Mouse (Mus musculus) heart, adult 8-10 months (tissue): Measurements from ENCODE around the gene Alox12. TPM values are rescaled to one million over a fixed set of nuclear protein-coding genes. Genes with fewer than 3 reads are reported as not detected.

Source experiments
- DNase-seq: peaks from one replicate; pipeline ENCODE4 v3.0.0; 2022; ENCODE audit warnings: low spot score
- microRNA-seq: library from miRNA; unstranded; fragments of <30 nt; microRNA quantifications from one replicate; pipeline ENCODE4 v1.2.0, GENCODE M21; 2022
- total RNA-seq, 4 experiments: library from RNA; stranded (reverse); gene quantifications; 2 replicates each; pipeline ENCODE4 v1.2.4; 2022

Gene Alox12
- total RNA-seq, 4 experiments from 2014 or later = 2.6 to 4.0 (median 3.1) TPM

GRCm38 (mm10) chr11:70193354-70194285 is 61.5 kb downstream of the Alox12 start:
- DNase-seq = no peak

- no peak for DNase-seq
Measured at GRCm38 (mm10) chr11:70192157-70192556, 63.0 kb downstream of the Alox12 start.

Small RNA genes lying within 50 kb of the gene (microRNA-seq; reads per million reads assigned to microRNA genes)
- gene Mir195a (3,635 reads per million, percentile 91 among the genes with 10 or more reads in this experiment), gene Mir497 (not detected), gene Mir497b (not detected)

Other genes starting within 250 kb of the Alox12 start
- 1,000 to 10,000 TPM; 1,233 to 1,415 (median 1,285) TPM for gene Acadvl, start 239.9 kb downstream of the Alox12 start, total RNA-seq
- 1 to 10 TPM; 3.9 to 6.3 (median 5.2) TPM for gene Dlg4, start 238.4 kb downstream of the Alox12 start, total RNA-seq
- gene Asgr1, start 201.3 kb downstream of the Alox12 start, total RNA-seq = not detected
- under 1 TPM in 1 of 4 experiments, not detected in 3; 0.34 TPM for gene Asgr2, start 162.7 kb downstream of the Alox12 start, total RNA-seq
- gene Mgl2, start 125.0 kb downstream of the Alox12 start, total RNA-seq = 1 to 10 TPM; 2.6 to 4.5 (median 3.2) TPM
- 1 to 10 TPM; 1.7 to 4.2 (median 3.2) TPM for gene Clec10a, start 99.2 kb downstream of the Alox12 start, total RNA-seq
- gene Slc16a11, start 42.6 kb downstream of the Alox12 start, total RNA-seq = 1 to 10 TPM in 1 of 4 experiments, under 1 TPM in 3; 0.38 to 2.8 (median 0.68) TPM
- 1 to 10 TPM; 2.5 to 3.6 (median 3.4) TPM for gene Slc16a13, start 34.3 kb downstream of the Alox12 start, total RNA-seq
- 10 to 100 TPM in 3 of 4 experiments, 1 to 10 TPM in 1; 5.9 to 22.0 (median 17.3) TPM for gene Bcl6b, start 25.6 kb downstream of the Alox12 start, total RNA-seq
- 10 to 100 TPM; 22.2 to 31.6 (median 29.0) TPM for gene 0610010K14Rik, start 17.4 kb downstream of the Alox12 start, total RNA-seq
- 1 to 10 TPM; 1.2 to 2.7 (median 2.4) TPM for gene Gm21988, start 15.5 kb downstream of the Alox12 start, total RNA-seq
- 100 to 1,000 TPM in 2 of 4 experiments, 10 to 100 TPM in 2; 91.2 to 119 (median 96.3) TPM for gene Rnasek, start 15.5 kb downstream of the Alox12 start, total RNA-seq
- gene Alox12e, start 67.3 kb upstream of the Alox12 start, total RNA-seq = not detected
- 10 to 100 TPM in 1 of 4 experiments, 1 to 10 TPM in 1, under 1 TPM in 2; 0.25 to 79.7 (median 1.2) TPM for gene Alox15, start 96.7 kb upstream of the Alox12 start, total RNA-seq
- 10 to 100 TPM; 19.1 to 23.0 (median 20.6) TPM for gene Pelp1, start 154.7 kb upstream of the Alox12 start, total RNA-seq
- 10 to 100 TPM in 2 of 4 experiments, 1 to 10 TPM in 2; 9.0 to 10.9 (median 9.9) TPM for gene Arrb2, start 177.3 kb upstream of the Alox12 start, total RNA-seq
- 10 to 100 TPM in 1 of 4 experiments, 1 to 10 TPM in 3; 5.9 to 10.6 (median 6.9) TPM for gene Med11, start 196.6 kb upstream of the Alox12 start, total RNA-seq
- 1 to 10 TPM; 1.1 to 2.7 (median 1.9) TPM for gene Zmynd15, start 204.1 kb upstream of the Alox12 start, total RNA-seq
- 10 to 100 TPM in 1 of 4 experiments, 1 to 10 TPM in 3; 8.4 to 10.3 (median 9.6) TPM for gene Cxcl16, start 204.6 kb upstream of the Alox12 start, total RNA-seq
- 1 to 10 TPM in 3 of 4 experiments, under 1 TPM in 1; 0.49 to 2.2 (median 1.5) TPM for gene Tm4sf5, start 249.9 kb upstream of the Alox12 start, total RNA-seq